Mouse (Mus musculus) E14TG2a.4 (cell line): ENCODE data around the gene Spen.

Experiments
- H3K27me3 ChIP-seq: 2 replicates; pipeline ENCODE4 v1.6.1; 2014; ENCODE audit warnings: low read length, control low read depth; ENCODE audit not compliant: insufficient read depth
- H3K36me3 ChIP-seq: 2 replicates; pipeline ENCODE4 v1.6.1; 2014; ENCODE audit warnings: low read length, control low read depth; ENCODE audit not compliant: insufficient read depth
- H3K4me1 ChIP-seq: replicated peaks from 2 replicates; pipeline ENCODE4 v1.6.1; 2014; ENCODE audit warnings: low read depth, low read length, control low read depth
- H3K4me3 ChIP-seq: replicated peaks from 2 replicates; pipeline ENCODE4 v1.5.1; 2014; ENCODE audit warnings: mild to moderate bottlenecking, low read length
- H3K9me3 ChIP-seq: 2 replicates; pipeline ENCODE4 v1.6.1; 2014; ENCODE audit warnings: low read length, control low read depth
- CTCF ChIP-seq: conservative IDR thresholded peaks from 2 replicates; pipeline ENCODE4 v1.5.1; 2014; ENCODE audit warnings: low read length
- NANOG ChIP-seq: IDR thresholded peaks from 2 replicates; pipeline ENCODE4 v1.6.1; 2014; ENCODE audit warnings: borderline replicate concordance, low read length, mixed read lengths
- POU5F1 ChIP-seq: IDR thresholded peaks from 2 replicates; pipeline ENCODE4 v1.6.1; 2014; ENCODE audit warnings: low read length, borderline replicate concordance

Spen gene

DNA sequence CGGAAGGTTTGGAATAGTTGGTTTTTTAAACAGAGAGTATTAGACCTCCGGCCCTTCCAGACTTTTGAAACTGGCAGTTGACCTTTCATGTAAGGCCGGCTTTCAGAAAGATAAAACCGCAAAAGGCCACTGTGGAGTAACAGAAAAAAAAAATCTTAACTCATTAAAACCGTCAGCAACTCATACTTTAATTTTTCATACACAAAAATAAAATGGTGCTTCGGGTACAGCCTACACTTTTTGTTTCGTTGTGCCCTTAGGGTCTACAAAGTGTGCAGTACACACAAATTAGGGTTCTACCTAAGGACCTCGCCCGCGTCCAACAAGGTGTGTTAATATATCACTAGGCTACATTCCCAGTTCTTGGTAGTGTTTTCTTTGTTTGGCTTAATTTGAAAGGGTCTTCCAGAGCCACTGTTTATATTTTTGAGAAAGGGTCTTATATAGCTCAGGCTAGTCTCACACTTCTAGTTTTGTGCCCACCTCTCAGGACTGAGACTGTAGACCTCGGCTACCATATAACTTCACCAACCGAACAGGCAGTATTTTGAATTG is 893 bp upstream of the Spen start:
- Histone ChIP-seq H3K9me3 (no peaks in the 10 kb centered on the region), H3K27me3 (peaks cover 7% of the 10 kb centered on the region; the same call in 1 of the 2 replicates), H3K4me3 (peak overlapping the region; percentile 89), H3K36me3 (no peaks in the 10 kb centered on the region), H3K4me1 (peaks cover 38% of the 10 kb centered on the region)
- TF ChIP-seq CTCF (no peak), NANOG (no peak), POU5F1 (no peak)

DNA sequence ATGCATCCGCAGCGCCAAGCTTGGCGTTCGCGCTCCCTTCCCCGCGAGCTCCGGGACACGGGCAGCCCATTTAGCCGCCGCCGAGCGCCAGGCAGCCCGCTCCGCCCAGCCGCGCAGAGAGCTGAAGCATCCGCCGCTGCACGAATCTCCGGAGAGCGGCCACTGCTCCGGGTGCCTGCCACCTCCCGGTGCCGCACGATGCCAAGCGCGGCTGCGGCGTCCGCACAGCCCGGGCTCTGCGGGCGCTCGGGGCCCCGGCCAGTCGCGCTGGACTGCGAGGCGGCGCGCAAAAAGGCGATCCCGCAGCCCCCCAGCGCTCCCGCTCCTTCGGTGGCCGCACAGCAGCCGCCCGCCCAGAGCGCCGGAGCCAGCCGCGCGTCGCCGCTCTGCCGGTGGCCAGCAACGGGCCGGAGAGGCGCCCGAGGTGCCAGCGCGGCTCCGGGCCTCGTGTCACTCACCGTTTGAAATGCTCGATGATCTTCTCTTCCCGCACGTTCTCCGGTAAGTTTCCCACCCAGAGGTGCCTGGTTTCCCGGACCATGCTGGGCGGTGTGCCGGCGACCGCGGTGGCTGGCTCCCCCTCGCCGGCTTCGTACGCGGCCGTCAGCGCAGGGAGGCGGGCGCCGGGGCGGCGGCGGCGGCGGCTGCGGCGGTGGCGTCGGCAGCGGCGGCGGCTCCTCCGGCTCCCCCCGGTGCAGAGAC is 540 bp downstream of the Spen start:
- Histone ChIP-seq H3K36me3 (no peaks in the 10 kb centered on the region), H3K9me3 (no peaks in the 10 kb centered on the region)
- TF ChIP-seq CTCF (no peak), NANOG (no peak), POU5F1 (no peak)

DNA sequence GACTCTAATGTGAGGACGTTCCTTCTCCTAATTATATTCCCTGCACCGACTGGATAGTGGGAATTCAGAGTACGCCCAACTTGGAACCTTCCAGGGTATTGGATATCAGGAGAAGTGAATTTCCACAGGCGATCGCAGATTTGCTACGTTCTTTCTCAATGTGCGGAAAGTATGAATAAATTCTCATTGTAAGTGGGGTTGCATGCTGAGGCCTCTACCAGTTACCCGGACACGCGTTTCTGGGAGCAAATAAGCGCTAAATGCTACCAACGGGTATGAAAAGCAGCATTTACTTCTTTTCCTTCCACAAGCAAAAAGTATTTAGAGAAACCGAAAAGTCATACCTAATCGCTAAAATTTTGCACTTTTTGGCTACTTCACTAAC is 1.2 kb downstream of the Spen start:
- Histone ChIP-seq H3K27me3 (peaks cover 10% of the 10 kb centered on the region; the same call in 1 of the 2 replicates), H3K36me3 (no peaks in the 10 kb centered on the region), H3K4me3 (peak overlapping the region; percentile 89), H3K9me3 (no peaks in the 10 kb centered on the region), H3K4me1 (peaks cover 57% of the 10 kb centered on the region)
- no peak for TF ChIP-seq POU5F1
- TF ChIP-seq CTCF: no peak
- no peak for TF ChIP-seq NANOG

More for the DNA sequence above, 540 bp downstream of the Spen start:
- Histone ChIP-seq H3K4me1 (peaks cover 50% of the 10 kb centered on the region), H3K4me3 (peak overlapping the region; percentile 89), H3K27me3 (peaks cover 10% of the 10 kb centered on the region; the same call in 1 of the 2 replicates)

DNA sequence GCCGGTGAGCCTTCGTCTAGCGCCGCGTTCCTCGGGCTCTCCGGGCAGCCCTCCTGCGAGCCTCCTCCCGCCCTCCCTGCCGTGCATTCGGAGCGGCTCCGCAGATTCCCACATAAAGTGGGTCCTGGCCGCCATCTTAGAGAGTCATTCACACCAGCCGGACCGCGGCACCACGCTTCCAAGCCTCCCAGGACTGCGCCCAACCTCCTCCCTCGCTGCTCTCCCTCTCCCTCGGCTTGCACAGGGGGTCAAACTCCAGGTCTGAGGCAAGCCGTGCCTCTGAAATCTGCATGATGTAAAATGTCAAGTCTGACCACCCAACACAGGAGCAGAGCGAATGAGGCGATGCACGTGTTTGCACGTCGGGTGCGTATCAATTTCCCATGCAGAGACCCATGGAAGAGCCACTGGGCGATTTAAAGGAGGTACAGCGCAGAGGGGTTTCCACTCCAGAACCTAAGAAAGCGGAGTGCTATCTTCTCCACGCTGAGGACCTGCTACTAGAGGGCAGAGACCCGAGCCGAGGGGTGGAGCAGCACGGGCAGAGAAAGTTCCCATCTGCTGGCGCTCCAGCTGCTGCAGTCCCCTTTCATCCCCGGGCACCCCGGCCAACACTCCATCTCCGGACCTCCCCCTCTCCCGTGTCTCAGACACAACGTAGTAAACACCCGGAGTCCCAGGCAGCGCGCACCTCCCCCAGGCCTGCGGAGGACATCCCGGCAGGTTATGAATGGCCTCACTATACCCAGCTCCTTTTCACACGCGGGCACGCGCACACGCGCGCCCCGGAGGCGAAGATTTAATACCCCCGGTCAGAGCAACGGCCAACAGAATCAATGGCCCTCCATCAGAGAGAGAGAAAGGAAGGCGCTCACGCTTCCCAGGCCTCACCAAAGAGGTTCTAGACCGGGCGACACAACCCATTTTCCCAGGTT is 1.8 kb downstream of the Spen start:
- TF ChIP-seq POU5F1 (no peak), CTCF (no peak), NANOG (no peak)
- H3K4me3 ChIP-seq: peak overlapping the region; percentile 89
- H3K27me3 ChIP-seq: peaks cover 10% of the 10 kb centered on the region; the same call in 1 of the 2 replicates
- H3K4me1 ChIP-seq: peaks cover 58% of the 10 kb centered on the region
- H3K9me3 ChIP-seq: no peaks in the 10 kb centered on the region
- H3K36me3 ChIP-seq: no peaks in the 10 kb centered on the region

DNA sequence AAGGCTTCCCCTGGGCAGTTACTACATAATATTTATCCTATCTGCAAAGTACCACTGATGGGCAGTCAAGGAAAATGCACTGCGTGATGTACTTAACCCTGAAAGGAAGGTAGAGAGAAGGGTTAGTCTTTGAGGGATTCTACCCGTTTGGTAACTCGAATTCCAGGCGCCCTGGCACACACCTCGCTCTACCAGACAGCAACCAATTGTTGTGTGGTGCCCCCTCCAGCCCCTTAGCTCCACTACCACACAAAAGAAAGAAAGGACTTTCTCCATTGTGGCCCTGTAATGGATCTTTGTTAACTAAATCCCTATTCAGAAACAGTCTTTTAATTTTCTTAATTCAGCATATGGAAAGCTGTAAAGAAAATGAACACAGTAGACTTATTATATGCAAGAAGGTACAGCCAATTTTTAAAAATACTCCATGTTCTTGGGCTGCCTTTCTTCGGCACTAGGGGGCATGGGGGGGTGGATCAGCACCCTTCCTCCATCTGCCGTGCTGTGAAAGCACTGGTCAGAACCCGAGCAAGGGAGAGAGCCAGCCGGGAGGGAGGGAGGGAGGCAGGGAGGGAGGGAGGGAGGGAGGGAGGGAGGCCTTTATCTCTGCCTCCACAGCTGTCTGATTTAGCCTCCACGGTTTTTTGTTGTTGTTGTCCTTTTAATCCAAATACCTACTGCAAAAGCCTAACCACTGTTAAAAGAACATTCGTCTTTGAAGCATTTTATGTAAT is 3.3 kb downstream of the Spen start:
- peaks cover 70% of the 10 kb centered on the region for H3K4me1 ChIP-seq
- peak overlapping the region; percentile 89 for H3K4me3 ChIP-seq
- H3K9me3 ChIP-seq: no peaks in the 10 kb centered on the region
- 0 out of 2 replicates have a peak, but pooled peaks have one; percentile 14 for TF ChIP-seq CTCF
- no peak for TF ChIP-seq NANOG
- no peak for TF ChIP-seq POU5F1
- H3K27me3 ChIP-seq: peaks cover 10% of the 10 kb centered on the region; the same call in 1 of the 2 replicates
- peaks cover 10% of the 10 kb centered on the region for H3K36me3 ChIP-seq

DNA sequence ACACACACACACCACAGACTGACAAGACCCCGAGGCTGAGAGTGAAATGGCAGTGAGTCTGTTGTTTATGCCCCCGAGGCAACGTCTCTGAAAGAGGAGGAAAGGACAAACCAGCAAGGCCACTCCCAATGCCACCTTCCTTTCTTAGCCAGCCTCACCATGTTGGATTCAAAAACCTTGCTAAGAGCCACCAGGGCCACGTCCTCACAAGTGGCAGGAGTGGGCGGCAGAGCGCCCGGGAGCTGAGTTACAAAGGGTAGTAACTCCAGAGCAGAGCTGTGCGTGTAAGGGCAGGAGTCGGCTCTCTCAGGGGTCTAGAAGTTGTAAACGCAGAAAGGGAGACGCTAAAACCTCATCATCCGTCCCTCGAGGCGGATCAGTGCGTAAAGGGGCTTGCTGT is 7.4 kb downstream of the Spen start:
- TF ChIP-seq POU5F1: no peak
- TF ChIP-seq CTCF: no peak
- no peak for TF ChIP-seq NANOG
- peaks cover 89% of the 10 kb centered on the region for H3K4me1 ChIP-seq
- H3K36me3 ChIP-seq: peaks cover 20% of the 10 kb centered on the region
- 0 out of 2 replicates have a peak overlapping the region, but pooled peaks have one; percentile 29 for H3K4me3 ChIP-seq
- peaks cover 4% of the 10 kb centered on the region; the same call in 1 of the 2 replicates for H3K27me3 ChIP-seq
- H3K9me3 ChIP-seq: no peaks in the 10 kb centered on the region

DNA sequence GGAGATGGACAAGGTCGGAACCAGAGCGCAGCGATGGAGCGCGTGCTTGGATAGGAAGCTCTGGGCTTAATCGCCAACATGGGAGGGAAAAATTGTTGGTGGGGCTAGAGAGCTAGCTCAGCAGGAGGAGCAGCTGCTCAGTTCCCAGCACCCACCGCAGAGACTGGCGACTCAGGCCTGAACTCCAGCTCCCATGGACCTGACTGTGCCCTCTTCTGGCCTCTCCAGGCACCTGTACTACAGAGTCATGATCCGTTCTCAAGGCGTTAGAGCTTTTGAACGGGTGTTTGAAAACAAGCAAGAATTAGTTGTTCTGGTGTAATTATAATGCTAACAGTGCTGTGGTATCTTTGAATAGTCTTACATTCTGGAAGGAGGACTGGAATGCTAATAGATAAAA is 9.5 kb downstream of the Spen start:
- TF ChIP-seq NANOG (no peak), CTCF (no peak), POU5F1 (no peak)
- peaks cover 25% of the 10 kb centered on the region for H3K36me3 ChIP-seq

More for the DNA sequence above, 9.5 kb downstream of the Spen start:
- no peaks in the 10 kb centered on the region for H3K9me3 ChIP-seq
- H3K4me1 ChIP-seq: peaks cover 81% of the 10 kb centered on the region
- H3K27me3 ChIP-seq: no peaks in the 10 kb centered on the region
- no peak overlapping the region for H3K4me3 ChIP-seq
